Mouse (Mus musculus) myocyte (in vitro differentiated cells): Measurements from ENCODE around the gene Tet3. TPM values are rescaled to one million over a fixed set of nuclear protein-coding genes. Genes with fewer than 3 reads are reported as not detected.

ENCODE experiments used
- H3K27me3 ChIP-seq: one replicate; pipeline ENCODE4 v1.6.1; 2011; ENCODE audit not compliant: control insufficient read depth, insufficient read depth, insufficient read length
- H3K36me3 ChIP-seq: one replicate; pipeline ENCODE4 v1.6.1; 2011; ENCODE audit not compliant: control insufficient read depth, insufficient read depth
- H3K4me2 ChIP-seq: one replicate; pipeline ENCODE4 v1.6.1; 2011; ENCODE audit warnings: low read depth, control low read depth
- H3K4me3 ChIP-seq: one replicate; pipeline ENCODE4 v1.5.1; 2011; ENCODE audit warnings: mild to moderate bottlenecking, control low read depth, moderate library complexity
- H3K79me2 ChIP-seq: one replicate; pipeline ENCODE4 v1.6.1; 2011; ENCODE audit not compliant: control insufficient read depth, insufficient read depth
- H3ac ChIP-seq: one replicate; pipeline ENCODE4 v1.6.1; 2011; ENCODE audit not compliant: control insufficient read depth, insufficient read length
- CEBPB ChIP-seq: IDR thresholded peaks from 2 replicates; pipeline ENCODE4 v1.6.1; 2011; ENCODE audit warnings: mild to moderate bottlenecking, moderate library complexity; ENCODE audit not compliant: poor library complexity, insufficient read depth, severe bottlenecking
- E2F4 ChIP-seq: IDR thresholded peaks from one replicate; pipeline ENCODE4 v1.6.1; 2011; ENCODE audit warnings: mild to moderate bottlenecking, control low read depth, moderate library complexity; ENCODE audit not compliant: insufficient read depth
- MAX ChIP-seq: IDR thresholded peaks from one replicate; pipeline ENCODE4 v1.6.1; 2011; ENCODE audit warnings: low read depth, mild to moderate bottlenecking, control low read depth
- MYOD1 ChIP-seq, 3 experiments: IDR thresholded peaks; one replicate each; pipeline ENCODE4 v1.6.1; 2011; ENCODE audit warnings: control low read depth in 2 of 3, low read depth in 2 of 3, mild to moderate bottlenecking in 2 of 3, moderate library complexity in 1 of 3; ENCODE audit not compliant: insufficient read length in 2 of 3, control insufficient read depth in 1 of 3
- MYOG ChIP-seq, 3 experiments: IDR thresholded peaks; one replicate each; pipeline ENCODE4 v1.6.1; 2011; ENCODE audit warnings: control low read depth in 2 of 3, low read depth in 2 of 3, mild to moderate bottlenecking in 2 of 3; ENCODE audit not compliant: insufficient read length in 2 of 3, control insufficient read depth in 1 of 3, insufficient read depth in 1 of 3
- POLR2A ChIP-seq: IDR thresholded peaks from one replicate; pipeline ENCODE4 v1.6.1; 2011; ENCODE audit warnings: low read depth, mild to moderate bottlenecking, control low read depth, moderate library complexity; ENCODE audit not compliant: insufficient read length
- POLR2AphosphoS2 ChIP-seq: IDR thresholded peaks from one replicate; pipeline ENCODE4 v1.6.1; 2011; ENCODE audit warnings: low read depth, control low read depth; ENCODE audit not compliant: insufficient read length
- REST ChIP-seq: IDR thresholded peaks from one replicate; pipeline ENCODE4 v1.6.1; 2011; ENCODE audit warnings: mild to moderate bottlenecking, control low read depth, moderate library complexity; ENCODE audit not compliant: insufficient read depth, insufficient read length
- SRF ChIP-seq: IDR thresholded peaks from one replicate; pipeline ENCODE4 v1.6.1; 2011; ENCODE audit warnings: low read depth; ENCODE audit not compliant: control insufficient read depth, insufficient read length
- TCF12 ChIP-seq: IDR thresholded peaks from one replicate; pipeline ENCODE4 v1.6.1; 2011; ENCODE audit warnings: mild to moderate bottlenecking, control low read depth; ENCODE audit not compliant: poor library complexity, insufficient read depth, severe bottlenecking
- TCF3 ChIP-seq: IDR thresholded peaks from one replicate; pipeline ENCODE4 v1.6.1; 2011; ENCODE audit warnings: low read depth, control low read depth; ENCODE audit not compliant: insufficient read length
- USF1 ChIP-seq: IDR thresholded peaks from one replicate; pipeline ENCODE4 v1.6.1; 2011; ENCODE audit warnings: low read depth, mild to moderate bottlenecking, control low read depth, moderate library complexity
- polyA plus RNA-seq: library from polyadenylated mRNA; unstranded; fragments of >200 nt; fragmentation: generic; extraction: Trizol; gene quantifications from one replicate; pipeline ENCODE4 v1.2.1, GENCODE M21; 2012; ENCODE audit warnings: missing spikeins

The Tet3 gene
- polyA plus RNA-seq, 1 experiment: 11.4 TPM

- Histone ChIP-seq H3K79me2 (no peaks in the 10 kb centered on the region), H3K27me3 (no peaks in the 10 kb centered on the region), H3K4me2 (no peak overlapping the region), H3K4me3 (no peak overlapping the region), H3ac (no peak overlapping the region), H3K36me3 (peaks cover 26% of the 10 kb centered on the region)
- TF ChIP-seq POLR2AphosphoS2 (no peak), MYOD1 (IDR thresholded peaks at IDR 0.05; ENCODE audit: control insufficient read depth in 1 of 3, insufficient read length in 2 of 3, low read depth in 2 of 3) (no peak), MYOG (IDR thresholded peaks at IDR 0.05; ENCODE audit: control insufficient read depth in 1 of 3, insufficient read depth in 1 of 3, insufficient read length in 2 of 3, low read depth in 2 of 3) (no peak), TCF12 (no peak), USF1 (no peak), TCF3 (no peak), CEBPB (no peak), REST (no peak), MAX (no peak), POLR2A (no peak), E2F4 (no peak), SRF (no peak)
Observed at GRCm38 (mm10) chr6:83480019-83480655, 21.3 kb upstream of the Tet3 start.

DNA sequence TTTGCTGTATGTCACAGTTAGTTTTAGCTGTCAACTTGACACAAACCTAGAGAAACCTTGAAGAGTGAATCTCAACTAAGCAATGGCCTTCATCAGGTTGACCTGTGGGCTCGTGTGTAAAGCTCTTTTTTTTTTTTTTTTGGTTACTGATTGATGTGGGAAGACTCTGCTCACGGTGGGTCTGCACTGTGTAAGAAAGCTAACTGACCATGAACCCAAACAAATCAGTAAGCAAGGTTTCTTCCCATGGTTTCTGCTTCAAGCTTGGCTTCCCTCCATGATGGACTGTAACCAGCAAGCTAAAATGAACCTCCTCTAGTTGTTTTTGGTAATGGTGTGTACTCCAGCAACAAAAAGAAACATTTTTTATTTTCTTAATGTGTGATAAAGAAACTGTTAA, 20.3 kb upstream of the Tet3 start:
- H3K27me3 ChIP-seq: no peaks in the 10 kb centered on the region
- peaks cover 21% of the 10 kb centered on the region for H3K36me3 ChIP-seq
- no peak overlapping the region for H3K4me2 ChIP-seq
- no peaks in the 10 kb centered on the region for H3K79me2 ChIP-seq
- H3ac ChIP-seq: no peak overlapping the region
- no peak overlapping the region for H3K4me3 ChIP-seq
- TF ChIP-seq TCF12 (no peak), MYOD1 (IDR thresholded peaks at IDR 0.05; ENCODE audit: control insufficient read depth in 1 of 3, insufficient read length in 2 of 3, low read depth in 2 of 3) (no peak), TCF3 (no peak), MAX (no peak), REST (no peak), CEBPB (no peak), E2F4 (no peak), SRF (no peak), POLR2A (no peak), MYOG (IDR thresholded peaks at IDR 0.05; ENCODE audit: control insufficient read depth in 1 of 3, insufficient read depth in 1 of 3, insufficient read length in 2 of 3, low read depth in 2 of 3) (no peak), USF1 (no peak)

DNA sequence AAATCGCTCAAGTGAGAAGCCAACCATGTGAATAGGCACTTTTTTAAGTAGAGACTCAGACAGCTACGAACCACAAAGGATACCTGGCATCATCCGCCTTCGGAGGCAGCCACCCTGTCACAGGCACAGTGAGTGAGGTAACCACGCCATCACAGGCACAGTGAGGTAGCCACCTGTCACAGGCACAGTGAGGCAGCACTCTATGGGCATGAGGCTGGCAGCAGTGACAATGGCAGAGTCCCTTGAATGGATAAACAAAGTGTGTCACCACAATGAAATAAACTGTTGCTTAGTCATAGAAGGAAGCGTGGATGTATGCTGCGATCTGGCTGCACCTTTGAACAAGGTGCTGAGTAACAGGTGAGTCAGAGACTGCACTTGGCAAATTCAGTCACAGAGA, 19.7 kb upstream of the Tet3 start:
- peaks cover 15% of the 10 kb centered on the region for H3K36me3 ChIP-seq

DNA sequence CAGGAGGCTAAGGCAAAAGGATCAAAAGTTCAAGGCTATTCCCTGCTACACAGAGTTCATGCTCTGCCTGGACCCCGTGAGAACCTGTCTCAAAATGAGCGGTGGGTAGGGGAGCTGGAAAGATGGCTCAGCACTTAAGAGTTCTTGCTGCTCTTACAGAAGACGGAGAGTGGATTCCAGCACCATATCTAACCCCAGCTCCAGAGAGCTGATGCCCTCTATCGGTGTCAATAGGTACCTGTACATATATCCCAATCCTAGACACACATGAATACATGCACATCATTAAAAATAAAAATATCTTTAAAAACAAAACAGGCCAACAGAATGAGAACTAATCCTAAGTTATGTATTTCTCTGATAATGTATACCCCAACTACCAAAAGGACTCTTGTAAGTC, 19.3 kb upstream of the Tet3 start:
- Histone ChIP-seq H3K36me3 (peaks cover 14% of the 10 kb centered on the region), H3K4me2 (no peak overlapping the region), H3K27me3 (no peaks in the 10 kb centered on the region), H3ac (no peak overlapping the region), H3K4me3 (no peak overlapping the region), H3K79me2 (no peaks in the 10 kb centered on the region)
- no peak for TF ChIP-seq POLR2A
- TF ChIP-seq TCF12: no peak
- no peak for TF ChIP-seq TCF3
- TF ChIP-seq SRF: no peak
- no peak for TF ChIP-seq MAX
- no peak for TF ChIP-seq POLR2AphosphoS2
- no peak for TF ChIP-seq E2F4
- TF ChIP-seq USF1: no peak
- no peak for TF ChIP-seq REST
- no peak for TF ChIP-seq MYOD1 (IDR thresholded peaks at IDR 0.05; ENCODE audit: control insufficient read depth in 1 of 3, insufficient read length in 2 of 3, low read depth in 2 of 3)
- TF ChIP-seq MYOG (IDR thresholded peaks at IDR 0.05; ENCODE audit: control insufficient read depth in 1 of 3, insufficient read depth in 1 of 3, insufficient read length in 2 of 3, low read depth in 2 of 3): no peak
- no peak for TF ChIP-seq CEBPB

More for the DNA sequence above, 19.7 kb upstream of the Tet3 start:
- TF ChIP-seq TCF3 (no peak), SRF (no peak), CEBPB (no peak), MAX (no peak), REST (no peak), TCF12 (no peak), MYOG (IDR thresholded peaks at IDR 0.05; ENCODE audit: control insufficient read depth in 1 of 3, insufficient read depth in 1 of 3, insufficient read length in 2 of 3, low read depth in 2 of 3) (no peak), USF1 (no peak), POLR2A (no peak), E2F4 (no peak), POLR2AphosphoS2 (no peak), MYOD1 (IDR thresholded peaks at IDR 0.05; ENCODE audit: control insufficient read depth in 1 of 3, insufficient read length in 2 of 3, low read depth in 2 of 3) (no peak)
- Histone ChIP-seq H3K4me3 (no peak overlapping the region), H3K4me2 (no peak overlapping the region), H3ac (no peak overlapping the region), H3K27me3 (no peaks in the 10 kb centered on the region), H3K79me2 (no peaks in the 10 kb centered on the region)
